Mouse (Mus musculus) layer of hippocampus, postnatal 14 days (tissue): ENCODE results near the gene Brd2. TPM values are rescaled to one million over a fixed set of nuclear protein-coding genes. Genes with fewer than 3 reads are reported as not detected.
"Not testable (repeated sequence)": the region's sequence is repeated elsewhere in the genome, so short reads cannot be mapped to it uniquely, and the experiment has no call there.

Experiments
- DNase-seq, 2 experiments: peaks; one replicate each; pipeline ENCODE4 v3.0.0; 2021 to 2022; ENCODE audit warnings: low spot score in 2 of 2, mixed read lengths in 1 of 2
- long read RNA-seq, 2 experiments: library from polyadenylated mRNA; stranded (forward); transcript quantifications; one replicate each; pipeline ENCODE4 v2.0.0; 2021
- total RNA-seq, 2 experiments: library from RNA; stranded (reverse); gene quantifications; 2 replicates each; pipeline ENCODE4 v1.2.3; 2021

The Brd2 gene
- total RNA-seq = 100 to 1,000 TPM; 248 to 278 TPM
- long read RNA-seq, experiment 1, full-length matches to known transcripts = 2 of 74 reads
- long read RNA-seq, experiment 1, partial matches to known transcripts = 6 of 74 reads
- long read RNA-seq, experiment 1, other reads (novel, unspliced or antisense) = 66 of 74 reads
- long read RNA-seq, experiment 2, full-length matches to known transcripts = 1 of 154 reads
- long read RNA-seq, experiment 2, partial matches to known transcripts = 3 of 154 reads
- long read RNA-seq, experiment 2, other reads (novel, unspliced or antisense) = 150 of 154 reads

- DNase-seq = peak; percentile 97 to 99
Measured at GRCm38 (mm10) chr17:34122188-34122984, at the start of gene Brd2. TSS of gene Brd2 (minus strand) at chr17:34122634.

GRCm38 (mm10) chr17:34170877-34171498 lies 48.6 kb upstream of the Brd2 start:
- peak; percentile 81 to 91 for DNase-seq

- DNase-seq = no peak
Measured at GRCm38 (mm10) chr17:34170487-34170876, 48.0 kb upstream of the Brd2 start.

- DNase-seq = peak; percentile 11 to 54
Measured at GRCm38 (mm10) chr17:34169279-34169678, 46.8 kb upstream of the Brd2 start.

- no peak for DNase-seq
Measured at GRCm38 (mm10) chr17:34165033-34165730, 42.7 kb upstream of the Brd2 start.

- no peak for DNase-seq
Measured at GRCm38 (mm10) chr17:34164202-34164895, 41.9 kb upstream of the Brd2 start.

GRCm38 (mm10) chr17:34155534-34155933 lies 33.1 kb upstream of the Brd2 start:
- DNase-seq = no peak

- peak in 1 of 2 experiments; percentile 70 for DNase-seq
Measured at GRCm38 (mm10) chr17:34152923-34153322, 30.5 kb upstream of the Brd2 start, which contains the start of gene H2-DMb1. TSS of gene H2-DMb1 (plus strand) at chr17:34153072.

GRCm38 (mm10) chr17:34144960-34145371 lies 22.5 kb upstream of the Brd2 start:
- DNase-seq = no peak

- DNase-seq = not testable (repeated sequence)
Measured at GRCm38 (mm10) chr17:34144221-34144620, 21.8 kb upstream of the Brd2 start.

GRCm38 (mm10) chr17:34143461-34143860 lies 21.0 kb upstream of the Brd2 start:
- no peak for DNase-seq

GRCm38 (mm10) chr17:34143033-34143432 lies 20.6 kb upstream of the Brd2 start, which contains the start of gene H2-DMb2:
TSS of gene H2-DMb2 (plus strand) at chr17:34143307.
- DNase-seq = no peak

- DNase-seq = no peak
Measured at GRCm38 (mm10) chr17:34142456-34143010, 20.1 kb upstream of the Brd2 start.

GRCm38 (mm10) chr17:34141448-34141847 lies 19.0 kb upstream of the Brd2 start:
- no peak for DNase-seq

GRCm38 (mm10) chr17:34140240-34140639 lies 17.8 kb upstream of the Brd2 start:
- DNase-seq = no peak

- DNase-seq = peak in 1 of 2 experiments; percentile 19
Measured at GRCm38 (mm10) chr17:34139416-34139815, 17.0 kb upstream of the Brd2 start.

- no peak for DNase-seq
Measured at GRCm38 (mm10) chr17:34138655-34139054, 16.2 kb upstream of the Brd2 start.

- no peak for DNase-seq
Measured at GRCm38 (mm10) chr17:34137601-34138000, 15.2 kb upstream of the Brd2 start.

GRCm38 (mm10) chr17:34135297-34136224 lies 13.1 kb upstream of the Brd2 start:
- DNase-seq = peak; percentile 98 to 99
